Comparison of ENCODE assay signal across 14 mouse cellular contexts in the genomic region with DNA sequence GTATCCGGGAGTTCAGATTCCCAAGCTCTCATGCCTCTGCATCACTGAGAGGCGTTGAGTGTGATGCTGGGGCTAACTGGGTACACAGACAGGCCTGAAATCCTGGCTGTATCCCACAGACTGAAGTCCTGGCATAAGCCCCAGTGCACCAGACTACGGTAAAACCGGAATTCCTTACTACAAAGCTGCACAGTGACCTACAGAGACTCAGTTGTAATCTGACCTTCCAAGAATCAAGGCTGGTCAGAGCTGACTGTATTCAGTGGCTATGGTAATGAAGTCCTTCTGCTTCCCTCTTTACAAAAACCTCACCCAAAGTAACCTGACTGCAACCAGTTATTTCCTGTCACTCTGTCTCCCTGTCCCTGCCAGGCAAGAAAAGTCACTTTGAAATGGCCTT. TPM values are rescaled to one million over a fixed set of nuclear protein-coding genes. Genes with fewer than 3 reads are reported as not detected.
DNase-seq lines count a peak whose midpoint lies in the region; ATAC-seq and TF ChIP-seq lines count a peak whose summit lies in the region.
"Had no signal": no experiment of that assay in that cellular context is flagged by ENCODE, and none has a peak within 500 bp of the region (broad histone marks: within the 10 kb centered on the region; RNA-seq: fewer than 3 reads in every experiment).

No protein-coding gene starts in this region.

- no peak overlapping the region for H3K27ac ChIP-seq in hindbrain, embryonic 16.5 days (ENCODE audit: low read depth, low read length)
- H3K27ac ChIP-seq in hindbrain, embryonic 10.5 days = no peak overlapping the region
- H3K27ac ChIP-seq in embryonic facial prominence, embryonic 12.5 days = peak overlapping the region; percentile 56; the same call in 1 of the 2 replicates
- H3K27ac ChIP-seq in limb, embryonic 14.5 days (replicated peaks; ENCODE audit: low read depth, low read length) = 0 out of 2 replicates have a peak overlapping the region, but pooled peaks have one; percentile 14
- H3K27ac ChIP-seq: forebrain, embryonic 13.5 days; neural tube, embryonic 12.5 days had no signal

- no peak for DNase-seq in hindbrain, embryonic 10.5 days (ENCODE audit: low spot score)
- DNase-seq in ES-CJ7 (ENCODE audit: low read depth, low spot score) = peak; percentile 95
- peak; percentile 43 for DNase-seq in limb, embryonic 14.5 days (ENCODE audit: low spot score)
- DNase-seq in urinary bladder, postnatal 14 days (ENCODE audit: low spot score) = no peak
- no peak for DNase-seq in gastrocnemius, postnatal 4 days (ENCODE audit: low spot score in 2 of 2)
- DNase-seq: adrenal gland, postnatal 36 days; cerebellum, adult 9-10 months had no signal

- H3K9ac ChIP-seq in hindbrain, embryonic 16.5 days (ENCODE audit: low read depth, low read length) = no peak overlapping the region
- H3K9ac ChIP-seq in embryonic facial prominence, embryonic 12.5 days = no peak overlapping the region
- no peak overlapping the region for H3K9ac ChIP-seq in limb, embryonic 14.5 days (ENCODE audit: low read depth, low read length, severe bottlenecking)
- H3K9ac ChIP-seq: forebrain, embryonic 13.5 days; neural tube, embryonic 12.5 days had no signal

- H3K36me3 ChIP-seq in hindbrain, embryonic 16.5 days (ENCODE audit: control insufficient read depth, insufficient read depth, low read length) = no peaks in the 10 kb centered on the region
- H3K36me3 ChIP-seq in hindbrain, embryonic 10.5 days = no peaks in the 10 kb centered on the region
- H3K36me3 ChIP-seq in embryonic facial prominence, embryonic 12.5 days = no peaks in the 10 kb centered on the region
- no peaks in the 10 kb centered on the region for H3K36me3 ChIP-seq in limb, embryonic 14.5 days (ENCODE audit: control insufficient read depth, insufficient read depth, low read length)
- H3K36me3 ChIP-seq: G1E; neural tube, embryonic 12.5 days had no signal

- ATAC-seq in hindbrain, embryonic 16.5 days = peak; percentile 45; the same call in 1 of the 2 replicates
- ATAC-seq in embryonic facial prominence, embryonic 12.5 days (ENCODE audit: insufficient number of reproducible peaks, insufficient read depth, low FRiP score, low TSS enrichment) = no peak
- no peak for ATAC-seq in limb, embryonic 14.5 days (ENCODE audit: low FRiP score, low read depth)
- no peak for ATAC-seq in cerebellum, adult (ENCODE audit: insufficient number of reproducible peaks, low FRiP score, low TSS enrichment)
- ATAC-seq: forebrain, embryonic 13.5 days had no signal

- H3K27me3 ChIP-seq in hindbrain, embryonic 16.5 days (replicated peaks; ENCODE audit: control insufficient read depth, insufficient read depth, low read length) = no peaks in the 10 kb centered on the region
- no peaks in the 10 kb centered on the region for H3K27me3 ChIP-seq in hindbrain, embryonic 10.5 days (ENCODE audit: insufficient read depth, poor library complexity, severe bottlenecking)
- no peaks in the 10 kb centered on the region for H3K27me3 ChIP-seq in embryonic facial prominence, embryonic 12.5 days
- no peaks in the 10 kb centered on the region for H3K27me3 ChIP-seq in limb, embryonic 14.5 days (ENCODE audit: control insufficient read depth, insufficient read depth, low read length)
- H3K27me3 ChIP-seq: forebrain, embryonic 13.5 days; neural tube, embryonic 12.5 days had no signal

- no peaks in the 10 kb centered on the region for H3K4me1 ChIP-seq in hindbrain, embryonic 16.5 days (ENCODE audit: control insufficient read depth, insufficient read depth, low read depth, low read length)
- H3K4me1 ChIP-seq in hindbrain, embryonic 10.5 days (replicated peaks) = peaks cover 14% of the 10 kb centered on the region; the same call in 1 of the 2 replicates
- peaks cover 13% of the 10 kb centered on the region for H3K4me1 ChIP-seq in embryonic facial prominence, embryonic 12.5 days
- H3K4me1 ChIP-seq in limb, embryonic 14.5 days (ENCODE audit: control insufficient read depth, insufficient read depth, low read length) = peaks cover 5% of the 10 kb centered on the region; the same call in 1 of the 2 replicates
- H3K4me1 ChIP-seq: forebrain, embryonic 13.5 days; neural tube, embryonic 12.5 days had no signal

- H3K4me2 ChIP-seq in hindbrain, embryonic 16.5 days (ENCODE audit: low read length) = no peak overlapping the region
- no peak overlapping the region for H3K4me2 ChIP-seq in embryonic facial prominence, embryonic 12.5 days (replicated peaks)
- no peak overlapping the region for H3K4me2 ChIP-seq in limb, embryonic 14.5 days (replicated peaks; ENCODE audit: low read depth, low read length, severe bottlenecking)
- H3K4me2 ChIP-seq: forebrain, embryonic 13.5 days; liver, embryonic 11.5 days; neural tube, embryonic 12.5 days had no signal

- WGBS in hindbrain, embryonic 16.5 days = 53% methylated on average over 4 of the region's 4 CpGs
- WGBS in hindbrain, embryonic 10.5 days = 52% methylated on average over 4 of the region's 4 CpGs
- WGBS in embryonic facial prominence, embryonic 12.5 days = 15% methylated on average over 4 of the region's 4 CpGs
- whole genome bisulfite sequencing in limb, embryonic 14.5 days = 19% methylated on average over 4 of the region's 4 CpGs

- no peak for TF ChIP-seq POLR2A in limb, embryonic 14.5 days (IDR thresholded peaks at IDR 0.05; ENCODE audit: borderline replicate concordance, extremely low read depth, insufficient read depth, insufficient read length)

- no peak overlapping the region for H3K4me3 ChIP-seq in hindbrain, embryonic 16.5 days (ENCODE audit: low read length)
- no peak overlapping the region for H3K4me3 ChIP-seq in hindbrain, embryonic 10.5 days
- H3K4me3 ChIP-seq in embryonic facial prominence, embryonic 12.5 days = no peak overlapping the region
- no peak overlapping the region for H3K4me3 ChIP-seq in limb, embryonic 14.5 days (replicated peaks; ENCODE audit: low read length)
- H3K4me3 ChIP-seq: forebrain, embryonic 13.5 days; neural tube, embryonic 12.5 days had no signal

- no peaks in the 10 kb centered on the region for H3K9me3 ChIP-seq in hindbrain, embryonic 16.5 days (ENCODE audit: control insufficient read depth, low read length)
- no peaks in the 10 kb centered on the region for H3K9me3 ChIP-seq in hindbrain, embryonic 10.5 days
- H3K9me3 ChIP-seq in embryonic facial prominence, embryonic 12.5 days = no peaks in the 10 kb centered on the region
- no peaks in the 10 kb centered on the region for H3K9me3 ChIP-seq in limb, embryonic 14.5 days (ENCODE audit: control insufficient read depth, low read length)
- H3K9me3 ChIP-seq: forebrain, embryonic 13.5 days; neural tube, embryonic 12.5 days had no signal

RNA-seq across cellular contexts. Expression of gene Cd9, which starts 47.4 kb away (rescaled TPM):
- polyA plus RNA-seq in hindbrain, embryonic 16.5 days (2015; fragmentation: Nextera tagmentation; extraction: Ambion mirVana) = 127 and 137 TPM in 2 replicates
- polyA plus RNA-seq in hindbrain, embryonic 10.5 days (2016; fragmentation: Nextera tagmentation; extraction: Ambion mirVana) = 35.9 and 39.9 TPM in 2 replicates
- 70.5 and 72.0 TPM in 2 replicates for polyA plus RNA-seq in embryonic facial prominence, embryonic 12.5 days (2016; fragmentation: Nextera tagmentation; extraction: Ambion mirVana)
- 215 and 273 TPM in 2 replicates for polyA plus RNA-seq in limb, embryonic 14.5 days (2012; rRNA removed)
- 318 and 323 TPM in 2 replicates for polyA plus RNA-seq in limb, embryonic 14.5 days (2014; fragmentation: Nextera tagmentation; extraction: Ambion mirVana)
- 100 to 1,000 TPM in 1 of 2 experiments, 10 to 100 TPM in 1; 99.0 to 103 TPM for total RNA-seq in gastrocnemius, postnatal 4 days (2021)
- total RNA-seq: G1E had no signal
- polyA plus RNA-seq: G1E had no signal

Comparison
In these comparisons a context has a peak if more than half of its experiments do, and no peak if none do; other contexts are left out.
1. H3K27ac ChIP-seq: peak in embryonic facial prominence, embryonic 12.5 days (single experiment) and limb, embryonic 14.5 days (single experiment); none in hindbrain, embryonic 16.5 days (single experiment) and hindbrain, embryonic 10.5 days (single experiment).
2. DNase-seq: peak in ES-CJ7 (single experiment) and limb, embryonic 14.5 days (single experiment); none in hindbrain, embryonic 10.5 days (single experiment), urinary bladder, postnatal 14 days (single experiment) and gastrocnemius, postnatal 4 days (0 of 2).